Mouse (Mus musculus): ENCODE measurements around the gene Wdr93. TPM values are rescaled to one million over a fixed set of nuclear protein-coding genes. Genes with fewer than 3 reads are reported as not detected.

Wdr93 gene
- 0.48 TPM for polyA plus RNA-seq (2017; shearing (Covaris generic))

GRCm38 (mm10) chr7:79742659-79743536 is at the start of gene Wdr93, which contains the start of gene Pex11a:
Wdr93 (plus strand) TSS chr7:79743163.
Pex11a (minus strand) TSS chr7:79743131.

GRCm38 (mm10) chr7:79715187-79715981 is 27.6 kb upstream of the Wdr93 start, which contains the start of gene Kif7:
Kif7 (minus strand) TSS chr7:79715720.

GRCm38 (mm10) chr7:79732622-79733021 is 10.3 kb upstream of the Wdr93 start, which contains the start of gene Plin1:
Plin1 (minus strand) TSS chr7:79732903.

DNA sequence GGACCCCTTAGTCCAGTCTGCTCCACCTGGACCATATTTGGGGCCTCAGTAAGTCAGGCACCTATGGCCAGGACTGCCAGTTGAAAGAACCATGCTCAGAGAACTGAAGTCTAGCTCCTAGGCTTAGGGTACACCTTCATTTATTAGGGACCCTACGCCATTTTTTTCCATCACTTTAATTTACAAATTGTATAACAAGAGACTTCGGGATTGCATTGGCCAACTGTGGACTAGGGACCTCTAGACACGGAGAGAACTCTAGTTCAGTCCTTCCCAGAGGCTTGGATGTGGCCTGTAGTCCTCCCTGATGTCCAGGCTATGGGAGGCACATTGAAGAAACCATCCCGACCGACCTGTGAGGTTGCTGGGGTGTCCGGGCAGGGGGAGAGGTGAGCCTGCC is 50.7 kb downstream of the Wdr93 start, which contains the start of gene Mesp1:
Mesp1 (minus strand) TSS at position 101 of the 400 bp plus-strand sequence.

GRCm38 (mm10) chr7:79810611-79811506 is 67.9 kb downstream of the Wdr93 start, which contains the start of gene Mesp2:
Mesp2 (plus strand) TSS chr7:79810727.

Other genes with a start within 250 kb of the Wdr93 start
- not detected for gene Rhcg, start 125.5 kb upstream of the Wdr93 start, polyA plus RNA-seq (2017; shearing (Covaris generic))
- gene Ticrr, start 83.0 kb upstream of the Wdr93 start, polyA plus RNA-seq (2017; shearing (Covaris generic)), result 2.9 TPM
- gene Kif7, start 27.4 kb upstream of the Wdr93 start, polyA plus RNA-seq (2017; shearing (Covaris generic)), result 0.16 TPM
- not detected for gene Plin1, start 10.3 kb upstream of the Wdr93 start, polyA plus RNA-seq (2017; shearing (Covaris generic))
- 5.4 TPM for gene Pex11a, start within 50 bp of the Wdr93 start, polyA plus RNA-seq (2017; shearing (Covaris generic))
- gene Mesp1, start 50.6 kb downstream of the Wdr93 start, polyA plus RNA-seq (2017; shearing (Covaris generic)), result not detected
- gene Mesp2, start 67.6 kb downstream of the Wdr93 start, polyA plus RNA-seq (2017; shearing (Covaris generic)), result 0.42 TPM
- gene Anpep, start 117.9 kb downstream of the Wdr93 start, polyA plus RNA-seq (2017; shearing (Covaris generic)), result 0.39 TPM
- gene Ap3s2, start 177.5 kb downstream of the Wdr93 start, polyA plus RNA-seq (2017; shearing (Covaris generic)), result 32.2 TPM
- 0.28 TPM for gene Arpin, start 192.2 kb downstream of the Wdr93 start, polyA plus RNA-seq (2017; shearing (Covaris generic))